Mouse (Mus musculus) midbrain, postnatal 0 days (tissue): Measurements from ENCODE around the gene Scgb1b27. TPM values are rescaled to one million over a fixed set of nuclear protein-coding genes. Genes with fewer than 3 reads are reported as not detected.
"Not testable (repeated sequence)": the region's sequence is repeated elsewhere in the genome, so short reads cannot be mapped to it uniquely, and the experiment has no call there.

Source experiments
- ATAC-seq: fragments of 200-750 bp; cut with Nextera tagmentation; 2 replicates; pipeline ENCODE4 v1.8.0; 2017; ENCODE audit warnings: moderate number of reproducible peaks, mild to moderate bottlenecking, moderate TSS enrichment, moderate library complexity; ENCODE audit not compliant: low FRiP score
- DNase-seq: peaks from one replicate; pipeline ENCODE4 v3.0.0-alpha.2; 2015; ENCODE audit warnings: low spot score
- H3K27ac ChIP-seq: fragments of 300-500 bp; sonication (generic); 2 replicates; pipeline ENCODE4 v1.5.1; 2014; ENCODE audit warnings: low read depth, mild to moderate bottlenecking, low read length, mixed read lengths
- H3K27me3 ChIP-seq: fragments of 300-500 bp; sonication (generic); 2 replicates; pipeline ENCODE4 v1.6.1; 2014; ENCODE audit warnings: low read length, control low read depth, mixed read lengths; ENCODE audit not compliant: insufficient read depth
- H3K36me3 ChIP-seq: fragments of 300-500 bp; sonication (generic); 2 replicates; pipeline ENCODE4 v1.6.1; 2014; ENCODE audit warnings: low read length, control low read depth, mixed read lengths; ENCODE audit not compliant: insufficient read depth
- H3K4me1 ChIP-seq: fragments of 300-500 bp; sonication (generic); 2 replicates; pipeline ENCODE4 v1.6.1; 2014; ENCODE audit warnings: mild to moderate bottlenecking, control low read depth, antibody characterized with exemption, low read length, mixed read lengths; ENCODE audit not compliant: insufficient read depth
- H3K4me2 ChIP-seq: fragments of 300-500 bp; sonication (generic); 2 replicates; pipeline ENCODE4 v1.6.1; 2014; ENCODE audit warnings: low read depth, mild to moderate bottlenecking, low read length, mixed read lengths; ENCODE audit not compliant: poor library complexity, severe bottlenecking
- H3K4me3 ChIP-seq: fragments of 300-500 bp; sonication (generic); 2 replicates; pipeline ENCODE4 v1.5.1; 2014; ENCODE audit warnings: low read depth, mild to moderate bottlenecking, low read length, moderate library complexity
- H3K9ac ChIP-seq: fragments of 300-500 bp; sonication (generic); replicated peaks from 2 replicates; pipeline ENCODE4 v1.6.1; 2014; ENCODE audit warnings: mild to moderate bottlenecking, low read length, moderate library complexity, mixed read lengths; ENCODE audit not compliant: poor library complexity, severe bottlenecking
- H3K9me3 ChIP-seq: fragments of 300-500 bp; sonication (generic); 2 replicates; pipeline ENCODE4 v1.6.1; 2016; ENCODE audit warnings: low read length, control low read depth
- CTCF ChIP-seq: IDR thresholded peaks from 2 replicates; pipeline ENCODE4 v1.5.1; 2016; ENCODE audit warnings: antibody characterized with exemption, mild to moderate bottlenecking
- WGBS: fragments of 180-500 bp; shearing (Covaris S2); extraction: QIAGEN DNeasy Blood & Tissue Kit; methylation state at CpG from one replicate; pipeline ENCODE4 v1.1.7; 2014; 5-methylcytosine and 5-hydroxymethylcytosine counted together
- polyA plus RNA-seq: library from polyadenylated mRNA; unstranded; fragments of >200 nt; fragmentation: Nextera tagmentation; extraction: Ambion mirVana; gene quantifications from 2 replicates; pipeline ENCODE4 v1.2.1, GENCODE M21; 2015
- total RNA-seq: library from RNA; depleted of rRNA; stranded (reverse); fragments of >200 nt; gene quantifications from 2 replicates; pipeline ENCODE4 v1.2.3, GENCODE M21; 2014; rRNA removed

The Scgb1b27 gene
- not detected in 2 replicates for total RNA-seq
- polyA plus RNA-seq = not detected in 2 replicates

DNA sequence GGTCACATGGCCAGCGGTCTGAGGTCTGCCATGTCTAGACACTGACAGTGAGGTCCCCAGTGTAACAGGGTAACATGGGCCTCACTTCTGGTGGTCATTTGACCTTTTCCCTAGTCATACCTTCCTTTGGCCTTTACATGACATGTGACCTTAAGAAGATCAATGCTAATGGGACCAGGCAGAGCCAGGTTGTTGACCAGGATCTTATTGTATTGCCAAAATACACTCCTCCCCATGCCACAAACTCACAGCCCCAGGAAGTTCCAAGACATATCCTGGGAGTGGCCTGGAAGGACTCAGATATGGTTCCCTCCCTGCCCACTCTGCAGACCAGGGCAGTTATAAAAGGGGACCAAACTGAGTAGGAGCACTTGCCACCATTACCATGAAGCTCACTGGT lies at the start of gene Scgb1b27:
Scgb1b27 (plus strand) TSS at position 301 of the 400 bp plus-strand sequence.
- H3K4me3 ChIP-seq, ATAC-seq, H3K4me2 ChIP-seq, H3K27ac ChIP-seq, H3K9ac ChIP-seq, H3K4me1 ChIP-seq, DNase-seq, H3K36me3 ChIP-seq, H3K27me3 ChIP-seq: not testable (repeated sequence)
- 100% methylated on average over 1 of the region's 1 CpGs for WGBS
- peaks cover 25% of the 10 kb centered on the region; the same call in 1 of the 2 replicates for H3K9me3 ChIP-seq

DNA sequence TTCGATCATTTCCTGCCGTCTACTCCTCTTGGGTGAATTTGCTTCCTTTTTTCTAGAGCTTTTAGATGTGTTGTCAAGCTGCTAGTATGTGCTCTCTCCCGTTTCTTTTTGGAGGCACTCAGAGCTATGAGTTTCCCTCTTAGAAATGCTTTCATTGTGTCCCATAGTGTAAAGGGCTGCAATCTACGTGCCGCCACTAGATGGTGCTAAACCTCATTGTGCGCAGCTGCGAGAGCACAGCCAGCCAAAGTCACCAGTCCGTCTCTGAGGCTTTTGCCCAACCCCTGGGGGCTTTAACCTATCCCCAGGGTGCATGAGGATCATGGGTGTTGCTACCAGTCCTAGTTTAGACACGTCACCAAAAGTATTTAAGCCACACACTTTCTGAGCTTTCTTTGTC lies 39.0 kb upstream of the Scgb1b27 start:
- not testable (repeated sequence) for H3K27ac ChIP-seq, H3K9me3 ChIP-seq, H3K27me3 ChIP-seq, H3K4me3 ChIP-seq, DNase-seq, H3K4me1 ChIP-seq, H3K36me3 ChIP-seq, ATAC-seq, H3K4me2 ChIP-seq, H3K9ac ChIP-seq
- 33% methylated on average over 8 of the region's 9 CpGs for WGBS
- peak; percentile 27; the same call in 1 of the 2 replicates for TF ChIP-seq CTCF

GRCm38 (mm10) chr7:34013842-34014241 lies 7.4 kb upstream of the Scgb1b27 start, which contains the start of gene Scgb2b27:
Gene Scgb2b27, minus strand, starts transcription at chr7:34013942.
- ATAC-seq (no peak), DNase-seq (no peak)
- 62% methylated on average over 4 of the region's 4 CpGs for WGBS
- Histone ChIP-seq H3K9me3 (peaks cover 44% of the 10 kb centered on the region; the same call in 1 of the 2 replicates), H3K36me3 (no peaks in the 10 kb centered on the region), H3K4me1 (no peaks in the 10 kb centered on the region), H3K27me3 (no peaks in the 10 kb centered on the region), H3K27ac (no peak within 1 kb of the TSS), H3K4me3 (no peak within 1 kb of the TSS), H3K4me2 (no peak within 1 kb of the TSS), H3K9ac (no peak within 1 kb of the TSS)
- no peak for TF ChIP-seq CTCF

DNA sequence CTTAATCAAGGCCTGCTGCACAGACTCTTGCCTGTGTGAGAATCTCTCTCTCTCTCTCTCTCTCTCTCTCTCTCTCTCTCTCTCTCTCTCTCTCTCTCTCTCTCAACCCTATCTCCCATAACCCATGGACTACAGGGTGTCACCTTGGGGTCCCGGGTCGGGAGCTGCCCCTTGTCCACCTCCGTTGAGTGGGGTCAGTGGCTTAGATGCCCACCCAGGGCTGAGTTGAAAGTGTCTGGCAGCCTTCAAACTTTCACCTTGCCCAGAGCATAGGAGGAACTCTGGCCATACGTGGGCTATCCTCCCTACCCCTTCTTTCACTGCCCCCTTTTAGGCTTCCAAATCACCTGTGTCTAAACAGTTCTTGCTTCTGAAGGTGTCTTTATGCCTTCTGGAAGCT lies 4.4 kb downstream of the Scgb1b27 start:
- DNase-seq (no peak), ATAC-seq (no peak)
- Histone ChIP-seq H3K36me3 (no peaks in the 10 kb centered on the region), H3K9me3 (peaks cover 30% of the 10 kb centered on the region), H3K27me3 (no peaks in the 10 kb centered on the region), H3K4me2 (no peak overlapping the region), H3K4me1 (no peaks in the 10 kb centered on the region), H3K9ac (no peak overlapping the region), H3K4me3 (no peak overlapping the region), H3K27ac (no peak overlapping the region)
- 88% methylated on average over 4 of the region's 4 CpGs for WGBS
- TF ChIP-seq CTCF = no peak

DNA sequence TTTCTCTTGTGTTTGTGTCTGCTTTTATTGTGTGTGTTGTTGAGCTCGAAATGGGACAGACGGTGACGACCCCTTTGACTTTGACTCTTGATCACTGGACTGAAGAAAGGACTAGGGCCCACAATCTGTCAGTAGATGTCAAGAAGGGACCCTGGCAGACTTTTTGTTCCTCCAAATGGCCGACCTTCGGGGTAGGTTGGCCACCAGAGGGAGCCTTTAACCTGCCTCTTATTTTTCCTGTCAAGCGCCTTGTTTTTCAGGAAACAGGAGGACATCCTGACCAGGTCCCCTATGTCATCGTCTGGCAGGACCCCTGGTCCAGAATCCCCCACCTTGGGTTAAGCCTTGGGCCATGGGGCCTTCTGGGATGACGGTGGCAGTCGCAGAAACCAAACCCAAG lies 5.9 kb downstream of the Scgb1b27 start:
- not testable (repeated sequence) for ATAC-seq, H3K9ac ChIP-seq, DNase-seq, H3K27ac ChIP-seq, H3K27me3 ChIP-seq, H3K4me3 ChIP-seq, H3K4me2 ChIP-seq, H3K4me1 ChIP-seq, H3K36me3 ChIP-seq
- WGBS = 86% methylated on average over 9 of the region's 9 CpGs
- H3K9me3 ChIP-seq = peaks cover 27% of the 10 kb centered on the region

- no peak for DNase-seq
- ATAC-seq = no peak
Measured at GRCm38 (mm10) chr7:34030026-34030425, 8.7 kb downstream of the Scgb1b27 start.

GRCm38 (mm10) chr7:34034579-34034978 lies 13.3 kb downstream of the Scgb1b27 start:
- H3K4me3 ChIP-seq, H3K27ac ChIP-seq, H3K4me1 ChIP-seq, DNase-seq, ATAC-seq, H3K36me3 ChIP-seq, H3K9ac ChIP-seq, H3K27me3 ChIP-seq, H3K4me2 ChIP-seq: not testable (repeated sequence)
- peaks cover 22% of the 10 kb centered on the region for H3K9me3 ChIP-seq
- WGBS = 76% methylated on average over 2 of the region's 4 CpGs

More at GRCm38 (mm10) chr7:34030026-34030425, 8.7 kb downstream of the Scgb1b27 start:
- Histone ChIP-seq H3K9ac (no peak overlapping the region), H3K27me3 (no peaks in the 10 kb centered on the region), H3K27ac (no peak overlapping the region), H3K36me3 (no peaks in the 10 kb centered on the region), H3K4me3 (no peak overlapping the region), H3K9me3 (peaks cover 30% of the 10 kb centered on the region), H3K4me2 (no peak overlapping the region), H3K4me1 (no peaks in the 10 kb centered on the region)
- no peak for TF ChIP-seq CTCF
- 92% methylated on average over 11 of the region's 11 CpGs for WGBS

DNA sequence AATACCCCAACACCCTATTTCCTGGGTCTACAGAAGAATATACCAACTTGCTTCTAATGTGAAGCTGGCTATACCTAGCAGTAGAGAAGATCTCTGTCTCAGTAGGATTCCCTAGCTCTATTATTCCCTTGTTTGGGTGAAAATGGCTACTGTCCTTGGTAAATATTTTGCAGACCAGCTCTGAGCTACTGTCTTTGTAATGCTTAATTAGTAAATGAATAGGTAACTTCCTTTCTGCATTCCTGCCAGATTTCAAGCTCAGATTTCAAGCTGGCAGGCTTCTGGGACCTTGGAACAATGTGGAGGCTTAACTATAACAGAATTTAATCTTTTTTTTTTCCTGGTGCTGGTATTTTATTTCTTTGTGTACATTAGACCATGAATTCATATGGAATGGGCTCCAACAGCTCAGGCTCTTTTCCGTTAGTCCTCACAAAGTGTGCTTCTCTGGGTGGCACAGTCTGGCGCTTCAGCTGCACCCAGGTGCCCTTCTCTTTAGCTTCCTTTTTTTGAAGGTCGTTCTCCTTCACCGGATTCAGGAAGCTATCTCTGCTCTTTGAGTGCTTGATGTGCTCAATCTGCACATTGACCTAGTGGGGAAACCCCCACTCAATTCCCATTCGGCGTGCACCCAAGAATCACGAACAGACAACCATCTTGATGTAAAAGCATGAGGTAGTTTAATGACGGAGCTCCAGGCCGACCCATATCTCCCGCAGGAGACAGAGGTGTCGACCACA lies 15.0 kb downstream of the Scgb1b27 start:
- DNase-seq = not testable (repeated sequence)

More for the DNA sequence above, 15.0 kb downstream of the Scgb1b27 start:
- WGBS = 90% methylated on average over 11 of the region's 11 CpGs
- H3K27me3 ChIP-seq, H3K9ac ChIP-seq, H3K4me2 ChIP-seq, H3K4me3 ChIP-seq, H3K4me1 ChIP-seq, ATAC-seq, H3K36me3 ChIP-seq, H3K27ac ChIP-seq: not testable (repeated sequence)
- peaks cover 13% of the 10 kb centered on the region for H3K9me3 ChIP-seq
